Mouse (Mus musculus) v-Abl transformed pro-B cells (cell line): ENCODE data around the gene Necab3.

Source experiments
- in situ Hi-C, 2 experiments: fragments of 400-800 bp; cut with MboI; formaldehyde crosslinking; loops; one replicate each; pipeline ENCODE4 v1.15.1; 2025; ENCODE audit not compliant: unreplicated experiment in 2 of 2

Necab3 gene

DNA sequence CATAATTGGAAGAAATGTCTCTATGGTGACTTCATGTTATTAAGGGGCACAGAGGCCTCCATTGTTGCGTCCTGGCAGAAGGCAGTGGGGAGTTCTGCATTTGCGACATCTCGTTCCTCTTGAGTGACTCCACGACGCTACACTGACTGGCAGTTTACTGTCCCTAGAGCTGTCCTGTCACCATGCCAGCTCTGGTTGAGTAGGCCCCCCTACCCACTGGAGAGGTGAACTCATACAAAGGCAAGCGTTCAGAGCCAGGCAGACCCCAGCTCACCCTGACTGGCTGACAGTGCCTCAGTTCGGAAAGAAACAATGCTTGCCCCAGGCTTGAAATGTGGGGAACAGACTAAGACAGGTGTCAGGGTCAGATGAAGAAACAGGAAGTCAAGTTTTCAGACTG lies 15.6 kb upstream of the Necab3 start:
- in situ Hi-C loops = no loop called here

DNA sequence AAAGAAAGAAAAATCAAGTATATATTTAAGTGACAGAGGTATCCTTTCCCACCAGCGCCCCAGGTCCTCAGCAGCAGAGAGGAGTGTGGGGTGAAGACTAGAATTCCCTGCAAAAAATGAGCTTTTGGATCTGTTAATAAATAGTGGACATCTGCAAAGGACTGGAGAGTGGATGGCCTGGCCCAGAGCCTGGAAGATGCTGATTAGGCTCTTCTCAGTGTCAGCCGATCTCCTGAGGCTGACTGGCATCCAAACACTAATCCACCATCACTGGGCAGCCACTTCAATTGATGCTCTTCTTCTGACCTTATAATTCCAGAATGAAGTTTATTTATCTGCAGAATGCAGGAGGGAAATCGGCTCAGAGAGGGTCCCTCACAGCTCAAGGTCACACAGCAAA lies 14.3 kb upstream of the Necab3 start:
- in situ Hi-C loops = no loop called here

GRCm38 (mm10) chr2:154571976-154572375 lies 13.3 kb upstream of the Necab3 start:
- in situ Hi-C loops = no loop called here

DNA sequence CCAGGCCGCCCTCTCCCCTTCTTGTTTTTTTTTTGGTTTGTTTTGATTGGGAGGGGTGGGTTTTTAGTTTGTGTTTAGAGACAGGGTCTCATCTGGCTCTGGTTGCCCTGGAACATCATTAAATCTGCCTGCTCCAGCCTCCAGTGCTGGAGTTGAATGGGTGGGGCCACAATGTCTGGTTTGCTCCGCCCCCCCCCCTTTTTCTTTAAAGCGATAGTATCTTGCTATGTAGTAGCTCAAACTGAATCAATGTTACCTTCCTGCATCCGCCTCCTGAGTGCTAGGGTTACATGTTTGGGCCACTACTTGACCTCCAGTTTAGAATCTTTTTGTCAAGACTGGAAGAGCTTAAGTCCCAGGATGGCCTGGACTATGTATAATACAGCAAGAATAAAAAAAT lies 12.6 kb upstream of the Necab3 start:
- in situ Hi-C loops = no loop called here

DNA sequence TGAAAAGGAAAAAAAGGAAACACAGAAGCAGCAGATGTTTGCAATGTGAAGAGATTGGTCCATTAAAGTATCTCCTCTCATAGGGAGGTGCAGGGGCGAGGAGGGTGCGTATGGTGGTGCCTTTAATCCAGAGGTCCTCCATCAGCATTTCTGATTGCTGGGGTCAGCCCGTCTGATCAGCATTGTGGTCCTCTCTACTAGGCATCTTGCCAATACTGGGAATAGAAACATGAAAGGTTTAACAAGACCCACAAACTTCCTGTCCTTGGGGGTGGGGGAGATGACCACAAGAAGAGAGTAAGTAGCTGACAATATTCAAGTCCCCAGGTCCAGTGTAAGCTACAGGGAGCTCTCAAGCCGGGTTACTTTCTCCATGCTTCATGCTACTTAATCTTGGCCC lies 12.0 kb upstream of the Necab3 start:
- in situ Hi-C loops = no loop called here

- in situ Hi-C loops = no loop called here
These were observed 11.2 kb upstream of the Necab3 start, which contains the start of gene E2f1 for GRCm38 (mm10) chr2:154569836-154570286. Gene E2f1, minus strand, starts transcription at chr2:154569892.

DNA sequence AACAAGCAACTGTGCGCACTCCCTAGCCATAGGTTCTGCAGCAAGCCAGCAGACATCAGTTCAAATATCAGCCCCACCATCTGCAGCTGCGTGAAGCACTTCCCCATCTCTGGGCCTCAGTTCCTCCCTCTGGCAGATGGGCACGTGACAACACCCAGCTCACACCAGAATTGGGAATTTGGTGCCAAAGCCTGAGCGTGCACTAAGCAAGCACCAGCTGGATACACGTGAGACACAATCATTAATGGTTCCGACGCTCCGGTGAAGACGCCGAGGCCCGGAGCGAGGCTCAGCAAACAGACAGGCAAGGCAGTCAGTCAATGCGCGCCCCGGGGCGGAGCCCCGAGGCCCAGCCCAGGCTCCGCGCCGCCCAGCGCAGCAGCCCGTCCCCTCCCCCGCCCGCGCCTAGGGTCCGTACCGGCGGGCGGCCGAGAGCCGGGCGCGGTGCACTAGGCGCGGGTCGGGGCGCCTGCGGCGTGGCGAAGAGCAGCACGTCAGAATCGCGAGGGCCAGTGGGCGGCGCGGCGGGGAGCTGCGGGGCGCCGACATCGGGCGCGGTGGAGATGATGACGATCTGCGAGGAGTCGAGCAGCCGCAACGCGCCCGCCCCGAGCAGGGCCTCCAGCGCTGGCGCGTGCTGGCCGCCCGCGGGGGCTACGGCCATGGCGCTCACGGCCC lies 10.5 kb upstream of the Necab3 start:
- in situ Hi-C loops = no loop called here

GRCm38 (mm10) chr2:154568329-154569070 lies 9.8 kb upstream of the Necab3 start:
- in situ Hi-C loops = no loop called here

DNA sequence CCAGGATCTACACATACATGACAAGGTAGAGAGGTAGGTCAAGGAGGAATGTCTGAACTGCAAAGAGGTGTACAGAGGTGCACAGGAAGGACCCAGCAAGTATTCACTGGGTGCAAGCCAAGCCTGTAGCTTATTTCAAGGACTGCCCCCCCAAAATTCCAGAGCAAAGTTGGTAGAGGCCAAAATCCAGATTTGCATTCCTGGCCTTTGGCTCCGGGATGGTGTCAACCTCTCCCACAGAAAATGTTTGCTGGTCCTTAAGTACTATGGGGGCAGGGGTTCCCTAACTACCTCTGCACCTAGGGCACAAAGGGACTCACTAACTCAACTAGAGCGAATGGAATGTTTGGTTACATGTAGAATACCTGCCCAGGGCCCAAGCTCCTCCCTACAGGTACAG lies 9.1 kb upstream of the Necab3 start:
- in situ Hi-C loops = no loop called here

GRCm38 (mm10) chr2:154566641-154567040 lies 8.0 kb upstream of the Necab3 start:
- in situ Hi-C loops = no loop called here

GRCm38 (mm10) chr2:154565562-154565961 lies 6.9 kb upstream of the Necab3 start:
- in situ Hi-C loops = no loop called here

- in situ Hi-C loops = no loop called here
These were observed 5.0 kb upstream of the Necab3 start for GRCm38 (mm10) chr2:154563612-154564170.

- in situ Hi-C loops = no loop called here
These were observed 1.4 kb downstream of the Necab3 start for GRCm38 (mm10) chr2:154557184-154557832.

DNA sequence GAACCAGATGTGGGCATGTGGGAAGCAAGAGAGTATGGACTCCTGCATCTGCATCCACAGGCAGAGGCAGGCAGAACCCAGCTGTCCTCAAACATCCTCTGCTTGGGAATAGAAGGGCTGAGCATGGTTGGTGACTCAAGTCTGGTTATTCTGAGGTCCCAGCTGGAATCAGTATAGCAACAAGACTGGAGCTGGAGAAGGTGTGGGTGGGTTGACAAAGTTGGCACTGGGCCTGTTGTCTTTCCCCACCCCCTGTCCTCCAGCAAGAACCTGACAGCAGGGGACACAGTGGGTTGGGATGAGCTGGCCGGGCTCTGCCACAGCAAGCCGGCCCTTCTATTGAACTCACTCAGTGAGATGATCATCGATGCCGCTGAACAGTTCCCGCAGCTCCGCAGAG lies 3.5 kb downstream of the Necab3 start:
- in situ Hi-C loops = no loop called here

DNA sequence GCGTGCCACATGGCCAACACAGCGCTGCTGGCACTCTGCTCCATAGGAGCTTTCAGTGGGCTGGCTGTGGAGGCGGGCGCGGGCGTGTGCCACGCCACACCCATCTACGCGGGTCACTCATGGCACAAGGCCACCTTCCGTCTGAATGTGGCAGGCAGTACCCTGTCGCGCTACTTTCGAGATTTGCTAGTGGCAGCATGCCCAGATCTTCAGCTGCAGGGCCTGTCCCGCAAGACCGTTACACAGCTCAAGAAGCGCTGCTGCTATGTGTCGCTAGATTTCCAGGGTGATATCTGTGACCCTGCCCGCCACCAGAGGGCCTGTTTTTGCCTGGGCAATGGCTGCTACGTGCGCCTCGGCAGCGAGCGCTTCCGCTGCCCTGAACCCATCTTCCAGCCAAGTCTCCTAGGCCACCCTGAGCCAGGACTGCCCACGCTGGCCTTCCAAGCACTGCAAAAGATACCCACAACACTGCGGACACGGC lies 6.2 kb downstream of the Necab3 start:
- in situ Hi-C loops = no loop called here

DNA sequence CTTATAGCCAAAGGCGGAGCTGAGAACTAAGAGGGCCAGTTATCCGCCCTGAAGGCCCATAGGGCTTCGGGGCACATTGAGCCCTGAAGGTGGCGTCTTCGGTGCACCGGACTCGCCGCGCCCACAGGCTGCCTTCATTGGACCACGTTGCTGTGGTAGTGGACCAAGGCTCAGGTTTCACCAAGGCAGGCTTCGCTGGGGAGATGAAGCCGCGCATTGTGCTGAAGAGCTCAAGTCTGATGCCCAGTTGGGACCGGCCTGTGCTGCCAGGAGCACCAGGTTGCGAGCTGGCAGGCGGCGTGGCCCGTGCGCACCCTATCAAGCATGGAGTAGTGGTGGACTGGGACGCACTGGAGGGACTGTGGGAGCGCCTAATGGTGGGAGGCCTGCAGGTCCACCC lies 6.8 kb downstream of the Necab3 start:
- in situ Hi-C loops = no loop called here

GRCm38 (mm10) chr2:154551476-154551875 lies 7.2 kb downstream of the Necab3 start, which contains the start of gene Actl10:
Gene Actl10, plus strand, starts transcription at chr2:154551776.
- in situ Hi-C loops = no loop called here

- in situ Hi-C loops = no loop called here
These were observed 7.8 kb downstream of the Necab3 start for GRCm38 (mm10) chr2:154550937-154551336.

DNA sequence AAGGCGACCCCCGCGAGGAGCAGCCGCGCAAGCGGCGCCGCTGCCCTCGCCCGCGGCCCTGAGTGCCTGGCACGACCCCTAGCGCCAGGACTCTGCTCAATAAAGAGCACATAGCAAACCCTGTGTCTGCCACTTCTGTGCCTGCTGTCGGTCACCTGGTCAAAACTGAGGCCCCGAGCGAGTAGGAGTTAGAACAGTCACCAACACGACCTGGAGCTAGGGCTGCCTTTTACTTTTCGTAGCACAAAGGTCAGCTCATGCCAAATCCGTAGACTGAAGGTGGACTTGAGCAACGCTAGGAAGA lies 8.9 kb downstream of the Necab3 start:
- in situ Hi-C loops = no loop called here

DNA sequence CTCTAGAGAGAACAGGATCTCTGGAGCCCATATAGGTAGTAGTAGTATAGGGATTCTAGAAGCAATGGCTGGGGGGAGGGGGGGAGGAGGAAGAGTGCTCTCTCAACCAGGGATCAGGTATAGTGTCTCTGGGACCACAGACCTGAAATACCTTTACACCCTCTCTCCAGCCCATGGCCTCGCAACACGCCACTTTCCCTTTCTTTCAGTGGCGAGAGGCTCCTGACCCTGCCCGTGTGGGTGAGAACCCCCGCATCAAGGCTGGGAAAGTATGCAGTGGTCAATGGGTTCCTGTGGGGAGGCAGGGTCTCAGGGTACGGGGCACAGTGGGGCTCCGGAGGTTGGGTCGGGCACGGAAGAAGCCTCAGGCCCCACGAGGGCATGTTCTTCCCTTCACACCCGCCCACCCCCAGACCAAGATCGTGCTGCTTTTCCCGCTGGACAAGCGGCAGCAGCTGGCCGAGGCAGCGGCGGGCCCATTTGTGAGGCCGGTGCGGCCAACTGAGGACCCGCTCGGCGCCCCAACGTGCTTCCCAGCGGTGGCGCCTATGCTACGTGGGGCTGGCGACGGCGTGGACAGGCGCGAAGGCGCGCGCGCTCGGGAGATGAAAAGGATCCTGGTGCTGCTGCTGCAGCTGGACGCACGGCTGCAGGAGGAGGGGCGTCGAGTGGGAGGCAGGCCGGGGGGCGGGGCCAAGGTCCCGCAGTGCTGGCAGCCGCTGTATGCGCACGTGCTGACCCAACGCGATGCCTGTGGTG lies 9.4 kb downstream of the Necab3 start:
- in situ Hi-C loops = no loop called here

GRCm38 (mm10) chr2:154548688-154549087 lies 10.0 kb downstream of the Necab3 start:
- in situ Hi-C loops = no loop called here
